Mouse (Mus musculus) left cerebral cortex, postnatal 14 days (tissue): ENCODE data around the gene Mmel1. TPM values are rescaled to one million over a fixed set of nuclear protein-coding genes. Genes with fewer than 3 reads are reported as not detected.

Experiments
- DNase-seq, 2 experiments: peaks; one replicate each; pipeline ENCODE4 v3.0.0; 2021 to 2022; ENCODE audit warnings: low spot score in 2 of 2, mixed read lengths in 1 of 2
- intact Hi-C: fragments of 180-260 bp; cut with DNase I; formaldehyde crosslinking; loops from one replicate; pipeline ENCODE4 v1.15.1; 2025
- total RNA-seq, 2 experiments: library from RNA; stranded (reverse); gene quantifications; 2 replicates each; pipeline ENCODE4 v1.2.3; 2021

The Mmel1 gene
- total RNA-seq, 2 experiments from 2014 or later: 0.24 to 0.30 TPM

- DNase-seq: no peak
- intact Hi-C loops: no loop called here
Measured at GRCm38 (mm10) chr4:154897676-154898465, 28.5 kb downstream of the Mmel1 start.

- DNase-seq: peak; percentile 74 to 77
- intact Hi-C loops: no loop called here
Measured at GRCm38 (mm10) chr4:154898506-154899446, 29.4 kb downstream of the Mmel1 start, which contains the start of gene Fam213b. Gene Fam213b (minus strand): TSS chr4:154899135.

DNA sequence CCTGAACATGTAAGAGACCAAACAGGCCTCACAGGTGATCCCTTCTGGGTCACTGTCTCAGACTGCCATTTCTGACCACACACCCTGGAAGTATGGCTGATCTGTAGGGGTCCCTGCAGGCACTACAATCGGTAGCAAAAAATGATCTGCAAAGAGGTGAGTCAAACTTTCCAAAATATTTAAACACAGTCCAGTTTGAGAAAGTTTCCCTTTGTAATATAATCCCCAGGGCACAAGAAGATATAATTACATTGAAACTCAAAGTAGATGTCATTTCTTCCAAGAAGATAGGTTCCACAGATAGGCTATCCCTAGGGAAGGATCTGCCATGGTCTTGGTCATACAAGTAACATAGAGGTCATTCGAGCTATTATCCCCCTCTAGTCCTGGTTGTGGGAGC lies 33.0 kb downstream of the Mmel1 start:
- no peak for DNase-seq
- intact Hi-C loops: no loop called here

- intact Hi-C loops: loop anchor here (5.0 kb wide), 1 partner anchor 38 kb away; no protein-coding TSS in a partner anchor
- peak; percentile 89 to 93 for DNase-seq
Measured at GRCm38 (mm10) chr4:154904185-154905071, 35.0 kb downstream of the Mmel1 start.

- intact Hi-C loops: loop anchor here (2.0 to 5.0 kb wide), 2 partner anchors 29 to 34 kb away; no protein-coding TSS in a partner anchor
- peak; percentile 73 for DNase-seq
Measured at GRCm38 (mm10) chr4:154907833-154908232, 38.4 kb downstream of the Mmel1 start.

DNA sequence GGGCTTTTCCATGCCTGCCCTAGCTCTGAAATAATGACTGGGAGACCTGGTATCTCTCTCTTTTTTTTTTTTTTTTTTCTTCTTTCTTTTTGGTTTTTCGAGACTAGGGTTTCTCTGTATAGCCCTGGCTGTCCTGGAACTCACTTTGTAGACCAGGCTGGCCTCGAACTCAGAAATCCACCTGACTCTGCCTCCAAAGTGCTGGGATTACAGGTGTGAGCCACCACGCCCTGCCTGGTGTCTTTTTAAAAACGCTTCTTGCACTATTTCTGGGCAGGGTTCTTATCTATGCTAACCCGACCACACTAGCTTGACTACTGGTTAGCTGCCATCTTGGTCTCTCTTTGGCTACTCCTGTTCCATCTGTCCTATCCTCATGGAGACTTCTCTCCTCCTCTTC lies 39.1 kb downstream of the Mmel1 start:
- no peak for DNase-seq
- intact Hi-C loops: loop anchor here (5.0 kb wide), 1 partner anchor 34 kb away; no protein-coding TSS in a partner anchor

DNA sequence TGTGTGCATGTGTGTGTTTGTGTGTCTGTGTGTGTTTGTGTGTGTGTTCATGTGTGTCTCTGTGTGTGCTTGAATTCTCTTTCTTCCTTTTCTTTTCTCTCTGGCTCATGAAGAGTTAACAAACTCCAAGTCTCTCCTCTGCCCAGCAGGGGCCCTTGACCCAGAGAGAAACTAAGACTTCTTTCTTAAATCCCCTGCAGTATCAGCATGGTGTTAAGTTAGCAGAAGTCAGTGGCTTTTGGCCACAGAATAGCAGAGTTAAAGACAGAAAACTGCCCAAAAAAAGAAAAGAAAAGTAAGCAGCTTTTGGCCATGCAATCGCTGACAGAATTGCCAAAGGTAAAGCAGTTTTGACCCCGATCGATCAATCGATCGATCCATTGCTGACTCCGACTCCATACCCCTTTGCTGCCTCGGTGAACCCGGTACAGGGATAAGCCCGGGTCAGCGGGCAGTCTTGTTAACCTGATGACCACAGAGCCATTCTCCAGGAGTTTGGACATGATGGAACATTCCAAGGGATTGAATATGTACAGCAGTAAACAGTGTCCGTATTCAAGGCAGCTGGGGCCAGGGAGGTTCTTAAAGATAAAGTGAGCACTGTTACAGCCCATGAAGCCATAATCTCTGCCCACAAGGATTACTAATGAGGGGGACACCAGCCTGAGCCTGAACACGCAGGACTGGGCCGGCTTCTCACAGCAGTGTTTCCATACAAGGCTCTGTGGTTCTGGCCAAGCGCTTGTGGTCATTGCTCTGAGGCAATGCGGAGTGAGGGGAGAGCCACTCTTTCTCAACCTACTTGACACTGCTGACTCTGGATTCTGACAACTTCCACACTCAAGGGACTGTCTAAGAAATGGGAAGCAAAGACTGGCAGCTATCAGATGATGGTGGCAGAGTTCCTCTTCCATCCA lies 41.5 kb downstream of the Mmel1 start:
- intact Hi-C loops: no loop called here
- peak; percentile 22 to 66 for DNase-seq

DNA sequence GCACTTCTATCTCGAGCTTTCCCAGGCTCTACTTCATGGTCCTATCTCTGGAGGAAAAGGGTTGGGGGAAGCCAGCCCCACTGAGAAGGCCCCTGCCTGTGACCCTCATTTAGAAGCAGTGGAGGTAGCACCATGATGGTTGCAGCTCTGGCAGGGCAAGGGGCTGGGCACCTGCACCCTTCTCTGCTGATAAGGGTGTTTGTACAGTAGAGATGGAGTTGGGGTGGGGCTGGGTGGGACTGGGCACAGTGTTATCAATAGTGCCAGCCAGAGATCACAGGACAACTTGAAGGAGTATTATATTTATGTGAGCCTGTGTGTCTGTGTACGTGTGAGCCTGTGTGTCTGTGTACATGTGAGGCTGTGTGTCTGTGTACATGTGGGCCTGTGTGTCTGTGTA lies 42.3 kb downstream of the Mmel1 start:
- no peak for DNase-seq
- intact Hi-C loops: no loop called here

GRCm38 (mm10) chr4:154913845-154914244 lies 44.5 kb downstream of the Mmel1 start:
- intact Hi-C loops: no loop called here
- DNase-seq: no peak

- intact Hi-C loops: no loop called here
- DNase-seq: no peak
Measured at GRCm38 (mm10) chr4:154914252-154914651, 44.9 kb downstream of the Mmel1 start.

DNA sequence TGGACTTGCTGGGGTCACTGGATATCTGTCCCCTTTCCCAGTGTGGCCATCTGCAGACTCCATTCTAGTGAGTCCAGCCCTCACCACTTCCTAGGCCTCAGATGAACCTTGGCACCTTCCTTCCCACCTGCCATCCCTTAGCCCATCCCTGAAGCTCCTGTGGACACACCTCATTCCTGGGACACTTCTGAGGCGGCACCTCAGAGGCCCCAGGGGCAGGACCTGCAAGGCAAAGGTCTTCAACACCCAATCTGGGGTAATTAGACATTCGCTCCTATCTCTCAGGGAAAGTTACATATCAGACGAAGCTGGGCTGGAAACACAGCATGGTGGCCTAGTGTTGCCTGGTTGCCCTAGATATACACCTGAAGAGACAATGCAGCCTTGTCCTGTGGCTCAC lies 45.3 kb downstream of the Mmel1 start:
- DNase-seq: no peak
- intact Hi-C loops: no loop called here

GRCm38 (mm10) chr4:154915286-154915685 lies 45.9 kb downstream of the Mmel1 start:
- DNase-seq: no peak
- intact Hi-C loops: no loop called here

DNA sequence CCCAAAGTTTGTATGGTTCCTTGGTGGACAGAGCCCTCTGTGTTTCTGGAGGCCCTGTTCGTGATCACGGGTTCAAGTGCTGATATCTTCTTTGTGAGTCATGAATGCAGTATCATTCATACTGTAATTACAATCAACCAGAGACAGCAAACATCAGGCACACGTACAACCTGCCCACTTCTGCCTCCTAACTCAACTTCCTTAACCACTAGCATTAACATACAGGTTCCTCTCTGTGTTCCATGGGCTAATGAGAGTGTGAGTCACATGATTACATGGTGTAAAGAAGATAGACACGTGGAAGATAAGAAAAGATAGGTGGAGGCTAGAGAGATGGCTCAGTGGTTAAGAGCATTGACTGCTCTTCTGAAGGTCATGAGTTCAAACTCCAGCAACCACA lies 47.3 kb downstream of the Mmel1 start:
- intact Hi-C loops: no loop called here
- no peak for DNase-seq

- intact Hi-C loops: no loop called here
- DNase-seq: no peak
Measured at GRCm38 (mm10) chr4:154922291-154922690, 52.9 kb downstream of the Mmel1 start.

- intact Hi-C loops: no loop called here
- no peak for DNase-seq
Measured at GRCm38 (mm10) chr4:154922931-154923330, 53.5 kb downstream of the Mmel1 start.

GRCm38 (mm10) chr4:154925413-154925812 lies 56.0 kb downstream of the Mmel1 start:
- intact Hi-C loops: no loop called here
- DNase-seq: no peak

- intact Hi-C loops: no loop called here
- no peak for DNase-seq
Measured at GRCm38 (mm10) chr4:154926969-154927898, 57.8 kb downstream of the Mmel1 start.
